Mouse (Mus musculus) limb, embryonic 13.5 days (tissue): ENCODE data around the gene Rfx8. TPM values are rescaled to one million over a fixed set of nuclear protein-coding genes. Genes with fewer than 3 reads are reported as not detected.
A peak's percentile ranks its signal among the peaks of the same experiment; 100 is the strongest.

Experiments used
- ATAC-seq: fragments of 200-750 bp; cut with Nextera tagmentation; 2 replicates; pipeline ENCODE4 v1.8.0; 2017; ENCODE audit warnings: low read depth, moderate number of reproducible peaks, moderate TSS enrichment; ENCODE audit not compliant: low FRiP score
- H3K27ac ChIP-seq: fragments of 300-500 bp; sonication (generic); 2 replicates; pipeline ENCODE4 v1.5.1; 2015; ENCODE audit warnings: inconsistent platforms, mild to moderate bottlenecking, moderate library complexity
- H3K27me3 ChIP-seq: fragments of 300-500 bp; sonication (generic); 2 replicates; pipeline ENCODE4 v1.6.1; 2015; ENCODE audit warnings: mild to moderate bottlenecking, inconsistent platforms
- H3K36me3 ChIP-seq: fragments of 300-500 bp; sonication (generic); 2 replicates; pipeline ENCODE4 v1.6.1; 2015; ENCODE audit warnings: inconsistent platforms, mild to moderate bottlenecking, moderate library complexity
- H3K4me1 ChIP-seq: fragments of 300-500 bp; sonication (generic); 2 replicates; pipeline ENCODE4 v1.6.1; 2015; ENCODE audit warnings: inconsistent platforms
- H3K4me2 ChIP-seq: fragments of 300-500 bp; sonication (generic); replicated peaks from 2 replicates; pipeline ENCODE4 v1.6.1; 2015; ENCODE audit warnings: inconsistent platforms, mild to moderate bottlenecking, moderate library complexity
- H3K4me3 ChIP-seq: fragments of 300-500 bp; sonication (generic); 2 replicates; pipeline ENCODE4 v1.5.1; 2015; ENCODE audit warnings: moderate library complexity, mild to moderate bottlenecking, inconsistent platforms
- H3K9ac ChIP-seq: fragments of 300-500 bp; sonication (generic); 2 replicates; pipeline ENCODE4 v1.6.1; 2015; ENCODE audit warnings: mild to moderate bottlenecking, inconsistent platforms
- H3K9me3 ChIP-seq: fragments of 300-500 bp; sonication (generic); 2 replicates; pipeline ENCODE4 v1.6.1; 2016; ENCODE audit warnings: inconsistent platforms
- WGBS: fragments of 180-500 bp; shearing (Covaris S2); methylation state at CpG from one replicate; pipeline ENCODE4 v1.1.7; 2015; 5-methylcytosine and 5-hydroxymethylcytosine counted together
- polyA plus RNA-seq: library from polyadenylated mRNA; unstranded; fragments of >200 nt; fragmentation: Nextera tagmentation; extraction: Ambion mirVana; gene quantifications from 2 replicates; pipeline ENCODE4 v1.2.1, GENCODE M21; 2015

The Rfx8 gene
- 1.2 and 1.4 TPM in 2 replicates for polyA plus RNA-seq

- 2% methylated on average over 40 of the region's 42 CpGs for WGBS
- Histone ChIP-seq H3K27ac (peak within 1 kb of the TSS; percentile 91), H3K36me3 (no peaks in the 10 kb centered on the region), H3K27me3 (no peaks in the 10 kb centered on the region), H3K4me3 (peak within 1 kb of the TSS; percentile 57), H3K9ac (peak within 1 kb of the TSS; percentile 79), H3K4me2 (peak within 1 kb of the TSS; percentile 93), H3K4me1 (peaks cover 35% of the 10 kb centered on the region), H3K9me3 (no peaks in the 10 kb centered on the region)
- ATAC-seq = peak; percentile 77
Observed at GRCm38 (mm10) chr1:39720632-39721350, at the start of gene Rfx8. Rfx8 (minus strand) TSS chr1:39720997.

GRCm38 (mm10) chr1:39770436-39770835, 49.6 kb upstream of the Rfx8 start:
- 87% methylated on average over 5 of the region's 5 CpGs for WGBS
- no peaks in the 10 kb centered on the region for H3K36me3 ChIP-seq
- H3K4me1 ChIP-seq = peaks cover 9% of the 10 kb centered on the region
- H3K9me3 ChIP-seq = no peaks in the 10 kb centered on the region
- no peak overlapping the region for H3K4me2 ChIP-seq
- H3K9ac ChIP-seq = no peak overlapping the region
- H3K27ac ChIP-seq = no peak overlapping the region
- H3K27me3 ChIP-seq = no peaks in the 10 kb centered on the region
- H3K4me3 ChIP-seq = no peak overlapping the region
- no peak for ATAC-seq

GRCm38 (mm10) chr1:39768017-39768416, 47.2 kb upstream of the Rfx8 start:
- 72% methylated on average over 3 of the region's 3 CpGs for WGBS

GRCm38 (mm10) chr1:39765854-39766493, 45.2 kb upstream of the Rfx8 start:
- Histone ChIP-seq H3K27ac (no peak overlapping the region), H3K4me1 (peaks cover 24% of the 10 kb centered on the region), H3K4me2 (no peak overlapping the region), H3K36me3 (no peaks in the 10 kb centered on the region), H3K9ac (no peak overlapping the region), H3K4me3 (no peak overlapping the region), H3K9me3 (no peaks in the 10 kb centered on the region), H3K27me3 (no peaks in the 10 kb centered on the region)
- ATAC-seq = no peak
- 81% methylated on average over 7 of the region's 7 CpGs for WGBS

More at GRCm38 (mm10) chr1:39768017-39768416, 47.2 kb upstream of the Rfx8 start:
- no peak overlapping the region for H3K4me3 ChIP-seq
- H3K27ac ChIP-seq = no peak overlapping the region
- peaks cover 16% of the 10 kb centered on the region for H3K4me1 ChIP-seq
- no peak overlapping the region for H3K4me2 ChIP-seq
- no peaks in the 10 kb centered on the region for H3K9me3 ChIP-seq
- no peaks in the 10 kb centered on the region for H3K36me3 ChIP-seq
- no peak overlapping the region for H3K9ac ChIP-seq
- no peaks in the 10 kb centered on the region for H3K27me3 ChIP-seq
- no peak for ATAC-seq

GRCm38 (mm10) chr1:39762025-39762370, 41.2 kb upstream of the Rfx8 start:
- ATAC-seq = peak; percentile 82; the same call in 1 of the 2 replicates
- H3K9ac ChIP-seq = peak overlapping the region; percentile 51; the same call in 1 of the 2 replicates
- H3K27ac ChIP-seq = peak overlapping the region; percentile 91
- WGBS = under 1% methylated on average over 10 of the region's 10 CpGs
- H3K4me2 ChIP-seq = peak overlapping the region; percentile 59
- peaks cover 42% of the 10 kb centered on the region for H3K4me1 ChIP-seq
- no peaks in the 10 kb centered on the region for H3K36me3 ChIP-seq
- no peaks in the 10 kb centered on the region for H3K27me3 ChIP-seq
- peak overlapping the region; percentile 23 for H3K4me3 ChIP-seq
- no peaks in the 10 kb centered on the region for H3K9me3 ChIP-seq

GRCm38 (mm10) chr1:39761211-39762024, 40.6 kb upstream of the Rfx8 start:
- Histone ChIP-seq H3K4me1 (peaks cover 42% of the 10 kb centered on the region), H3K36me3 (no peaks in the 10 kb centered on the region), H3K27ac (peak overlapping the region; percentile 91), H3K4me3 (peak overlapping the region; percentile 23), H3K27me3 (no peaks in the 10 kb centered on the region), H3K4me2 (peak overlapping the region; percentile 59), H3K9ac (peak overlapping the region; percentile 51), H3K9me3 (no peaks in the 10 kb centered on the region)
- WGBS = 3% methylated on average over 22 of the region's 22 CpGs
- ATAC-seq = peak; percentile 34; the same call in 1 of the 2 replicates

GRCm38 (mm10) chr1:39760181-39760715, 39.5 kb upstream of the Rfx8 start:
- H3K4me3 ChIP-seq = no peak overlapping the region
- ATAC-seq = no peak
- H3K4me1 ChIP-seq = peaks cover 40% of the 10 kb centered on the region
- no peak overlapping the region for H3K4me2 ChIP-seq
- WGBS = 51% methylated on average over 6 of the region's 6 CpGs
- no peaks in the 10 kb centered on the region for H3K36me3 ChIP-seq
- no peak overlapping the region for H3K9ac ChIP-seq
- no peaks in the 10 kb centered on the region for H3K27me3 ChIP-seq
- no peak overlapping the region for H3K27ac ChIP-seq
- no peaks in the 10 kb centered on the region for H3K9me3 ChIP-seq

- H3K4me2 ChIP-seq = no peak overlapping the region
- WGBS = 49% methylated on average over 9 of the region's 9 CpGs
- no peak for ATAC-seq
Observed at GRCm38 (mm10) chr1:39759231-39760175, 38.7 kb upstream of the Rfx8 start.

GRCm38 (mm10) chr1:39758244-39758643, 37.4 kb upstream of the Rfx8 start:
- Histone ChIP-seq H3K27ac (no peak overlapping the region), H3K4me3 (no peak overlapping the region), H3K9ac (no peak overlapping the region), H3K36me3 (no peaks in the 10 kb centered on the region), H3K9me3 (no peaks in the 10 kb centered on the region), H3K4me2 (no peak overlapping the region), H3K4me1 (peaks cover 42% of the 10 kb centered on the region), H3K27me3 (no peaks in the 10 kb centered on the region)
- no peak for ATAC-seq
- 82% methylated on average over 9 of the region's 9 CpGs for WGBS

More at GRCm38 (mm10) chr1:39759231-39760175, 38.7 kb upstream of the Rfx8 start:
- Histone ChIP-seq H3K36me3 (no peaks in the 10 kb centered on the region), H3K27ac (no peak overlapping the region; the same call in 1 of the 2 replicates), H3K9me3 (no peaks in the 10 kb centered on the region), H3K4me3 (no peak overlapping the region), H3K27me3 (no peaks in the 10 kb centered on the region), H3K4me1 (peaks cover 37% of the 10 kb centered on the region), H3K9ac (no peak overlapping the region)

- 72% methylated on average over 11 of the region's 11 CpGs for WGBS
- Histone ChIP-seq H3K27ac (no peak overlapping the region), H3K4me3 (no peak overlapping the region), H3K9me3 (no peaks in the 10 kb centered on the region), H3K9ac (no peak overlapping the region), H3K27me3 (no peaks in the 10 kb centered on the region), H3K4me1 (peaks cover 35% of the 10 kb centered on the region), H3K4me2 (no peak overlapping the region), H3K36me3 (no peaks in the 10 kb centered on the region)
- no peak for ATAC-seq
Observed at GRCm38 (mm10) chr1:39756952-39757351, 36.2 kb upstream of the Rfx8 start.
